Mouse (Mus musculus) c-Kit-positive CD71-negative TER-119-negative erythroid progenitor cells, embryonic 14.5 days (primary cell): Measurements from ENCODE around the gene Cpeb4.

ENCODE experiments used
- DNase-seq: peaks from one replicate; pipeline ENCODE4 v3.0.0-alpha.2; 2013; ENCODE audit warnings: low read depth

The Cpeb4 gene

DNA sequence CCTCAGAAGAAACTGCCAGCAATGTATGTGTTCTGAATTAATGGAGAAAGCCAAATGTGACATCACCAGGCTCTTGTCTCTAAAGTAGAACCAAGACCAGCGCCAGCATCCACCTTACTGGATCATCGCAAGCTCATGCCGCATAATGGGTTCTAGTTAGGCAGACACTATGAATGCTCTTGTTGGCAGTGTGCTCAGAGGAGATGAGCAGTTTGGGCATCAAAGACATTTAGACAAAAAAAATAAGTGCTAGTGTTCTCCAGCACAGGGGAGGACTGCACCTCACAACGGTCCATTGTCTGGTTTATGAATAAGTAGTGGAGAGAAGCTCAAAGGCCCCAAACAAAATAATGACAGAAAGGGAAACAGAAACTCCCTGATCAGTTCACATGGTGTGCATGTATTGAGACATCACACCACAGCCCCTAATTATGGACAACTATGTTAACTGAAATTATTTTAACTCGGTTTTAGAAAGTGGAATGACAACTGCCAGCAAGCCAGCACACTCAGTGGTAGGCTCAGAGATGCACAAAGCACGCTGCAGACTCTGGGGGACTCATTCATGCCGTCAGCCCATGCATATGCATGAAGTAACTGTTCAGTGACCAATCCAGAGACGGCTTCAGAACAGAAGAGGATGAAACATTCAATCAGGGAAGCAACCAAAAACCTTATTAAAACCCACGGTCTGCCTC is 25.1 kb upstream of the Cpeb4 start:
- no peak for DNase-seq

DNA sequence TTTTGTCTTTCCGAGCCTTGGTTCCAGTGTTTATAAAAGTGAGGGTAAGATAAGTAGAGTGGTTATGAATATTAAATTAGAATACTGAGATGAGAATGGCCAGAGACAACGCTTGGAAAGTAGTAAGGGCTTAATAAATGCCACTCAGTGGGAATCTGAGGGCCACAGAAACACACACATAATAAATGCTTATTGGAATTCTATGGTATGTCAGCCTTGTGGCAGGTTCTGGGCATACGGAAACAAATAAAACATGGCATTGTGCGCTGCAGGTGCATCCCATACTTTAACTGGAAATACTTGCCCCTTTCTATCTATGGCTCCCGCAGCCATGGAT is 24.6 kb upstream of the Cpeb4 start:
- no peak for DNase-seq

DNA sequence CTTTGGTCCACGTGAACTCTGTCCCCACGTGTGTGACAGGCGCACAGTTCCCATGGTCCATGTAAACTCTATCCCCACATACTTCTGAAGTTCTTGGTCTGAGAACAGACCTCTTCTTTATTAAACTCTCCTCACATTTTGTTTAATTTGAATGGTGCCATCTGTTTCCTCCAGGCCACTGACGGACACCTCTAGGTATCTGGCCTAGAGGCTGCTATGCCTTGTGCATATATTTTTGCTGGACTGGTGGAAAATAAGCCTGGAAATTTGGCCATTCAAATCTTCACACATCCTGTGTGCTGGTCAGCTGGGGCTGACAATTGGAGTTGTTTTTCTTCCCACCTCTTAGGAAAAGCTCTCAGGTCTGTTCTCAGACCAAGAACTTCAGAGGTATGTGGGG is 23.3 kb upstream of the Cpeb4 start:
- DNase-seq: no peak

DNA sequence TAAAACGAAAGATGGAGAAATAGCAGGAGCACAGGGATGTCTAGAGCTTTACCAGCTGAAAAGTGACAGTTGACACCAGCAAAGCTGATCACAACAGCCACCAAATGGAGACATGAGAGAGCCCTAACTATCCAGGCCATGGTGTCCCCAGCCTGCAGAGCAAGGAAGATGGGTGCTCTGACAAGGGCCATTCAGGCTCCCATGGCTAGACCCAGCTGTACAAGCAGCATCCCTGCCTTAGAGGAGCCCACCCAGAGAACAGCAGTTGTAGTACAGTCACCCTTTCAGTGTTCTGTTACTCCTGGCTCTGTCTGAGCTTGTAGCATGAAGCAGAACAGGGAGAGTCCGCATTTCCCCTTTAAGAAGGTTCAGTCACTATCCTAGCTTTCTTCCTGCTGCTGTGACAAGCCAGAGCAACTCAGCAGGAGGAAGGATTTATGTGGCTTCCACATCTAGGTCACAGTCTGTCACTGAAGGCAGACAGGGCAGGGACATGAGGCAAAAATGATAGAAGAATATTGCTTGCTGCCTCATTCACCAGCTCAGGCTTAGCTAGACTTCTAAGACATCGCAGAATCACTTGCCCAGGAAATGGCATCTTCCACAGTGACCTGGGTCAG is 21.7 kb upstream of the Cpeb4 start:
- no peak for DNase-seq

DNA sequence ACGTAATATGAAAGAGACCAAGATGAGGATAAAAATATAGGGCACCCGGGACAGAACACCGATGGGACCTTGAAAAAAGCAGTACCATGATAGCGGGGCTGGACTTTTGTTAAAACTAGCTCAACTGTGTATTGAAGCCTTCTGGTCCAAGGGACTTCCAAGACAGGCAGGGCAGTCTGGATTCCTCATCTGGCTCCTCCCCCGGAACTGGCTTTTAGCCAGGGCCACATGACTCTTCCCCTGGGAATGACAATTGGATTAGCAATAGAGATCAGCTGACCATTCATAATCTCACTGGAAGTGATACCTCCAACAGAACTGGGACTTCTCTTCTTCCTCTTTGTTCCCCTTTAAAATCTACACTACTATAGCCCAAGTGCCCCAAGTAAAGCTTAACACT is 21.0 kb upstream of the Cpeb4 start:
- no peak for DNase-seq

DNA sequence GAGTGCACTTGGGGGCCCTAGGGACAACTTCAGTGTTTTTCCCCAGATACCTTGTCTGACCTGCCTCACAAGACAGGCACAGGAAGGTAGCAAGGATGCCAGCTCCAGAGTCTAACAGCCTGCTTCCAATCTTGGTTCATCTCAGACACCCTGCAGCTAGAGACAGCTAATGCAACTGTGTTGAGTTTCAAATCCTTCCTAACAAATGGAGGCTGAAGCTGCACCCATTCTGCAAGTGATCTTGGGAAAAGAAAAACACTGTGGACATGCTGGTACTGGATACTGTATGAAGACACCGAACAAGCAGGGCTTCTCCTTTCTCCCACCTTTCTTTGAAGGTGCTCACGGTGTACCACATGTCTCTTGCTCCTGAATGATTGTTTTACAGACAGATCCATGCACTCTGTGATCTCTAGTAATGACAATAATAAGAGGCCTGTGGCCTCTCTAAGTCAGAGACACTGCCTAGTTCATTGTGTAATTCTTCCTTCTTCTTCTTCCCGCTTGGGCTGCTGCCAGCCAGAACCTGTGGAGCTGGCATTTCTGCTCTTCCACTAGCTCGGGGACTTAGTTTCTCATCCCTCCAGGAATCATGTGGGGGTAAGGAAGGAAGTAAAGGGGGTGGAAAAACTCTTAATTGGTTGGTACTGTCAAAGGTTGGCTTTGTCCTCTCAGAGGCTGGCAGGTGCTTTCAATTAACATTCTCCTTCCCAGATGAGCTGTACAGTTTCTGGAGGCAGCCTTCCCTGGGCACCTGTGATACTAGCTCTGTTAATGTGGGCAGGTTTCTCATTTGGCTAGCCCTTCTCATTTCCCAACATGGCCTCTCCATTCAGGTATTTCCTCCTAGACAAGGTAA is 20.1 kb upstream of the Cpeb4 start:
- no peak for DNase-seq

DNA sequence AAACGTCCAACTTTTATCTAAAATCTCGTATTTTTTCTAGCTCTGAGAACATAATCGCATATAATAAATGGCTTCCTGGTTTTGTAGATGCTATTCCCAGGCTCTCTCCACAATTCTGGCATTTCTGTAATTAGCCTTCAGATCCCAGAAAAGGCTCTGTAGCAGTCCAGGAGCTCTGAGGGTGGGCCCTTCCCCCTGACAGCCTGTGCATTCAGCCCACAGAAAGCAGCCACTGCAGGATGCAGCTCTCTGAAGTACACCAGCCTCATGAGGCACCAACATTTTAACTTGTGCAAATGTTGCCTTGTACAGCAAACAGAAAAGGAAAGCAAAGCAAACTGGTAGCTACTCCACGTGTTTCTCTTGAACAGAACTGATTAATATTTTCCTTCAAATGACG is 17.1 kb upstream of the Cpeb4 start:
- DNase-seq: no peak

DNA sequence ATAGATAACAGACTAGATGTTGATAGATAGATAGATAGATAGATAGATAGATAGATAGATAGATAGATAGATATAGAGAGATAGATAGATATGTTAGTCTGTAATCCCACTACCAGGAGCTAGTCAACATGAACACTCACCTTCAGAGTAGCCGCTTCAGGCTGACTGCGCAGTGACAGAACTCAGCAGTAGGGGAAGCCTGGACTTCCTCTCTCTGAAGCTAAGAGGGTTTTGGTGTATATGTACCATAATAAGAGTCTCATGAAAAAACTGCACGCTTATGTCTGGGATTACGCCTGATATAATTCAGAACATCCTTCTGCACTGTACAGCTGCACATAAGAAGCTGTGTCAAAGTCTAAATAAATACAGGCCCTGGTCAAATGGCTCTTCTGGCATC is 14.5 kb upstream of the Cpeb4 start:
- DNase-seq: no peak

DNA sequence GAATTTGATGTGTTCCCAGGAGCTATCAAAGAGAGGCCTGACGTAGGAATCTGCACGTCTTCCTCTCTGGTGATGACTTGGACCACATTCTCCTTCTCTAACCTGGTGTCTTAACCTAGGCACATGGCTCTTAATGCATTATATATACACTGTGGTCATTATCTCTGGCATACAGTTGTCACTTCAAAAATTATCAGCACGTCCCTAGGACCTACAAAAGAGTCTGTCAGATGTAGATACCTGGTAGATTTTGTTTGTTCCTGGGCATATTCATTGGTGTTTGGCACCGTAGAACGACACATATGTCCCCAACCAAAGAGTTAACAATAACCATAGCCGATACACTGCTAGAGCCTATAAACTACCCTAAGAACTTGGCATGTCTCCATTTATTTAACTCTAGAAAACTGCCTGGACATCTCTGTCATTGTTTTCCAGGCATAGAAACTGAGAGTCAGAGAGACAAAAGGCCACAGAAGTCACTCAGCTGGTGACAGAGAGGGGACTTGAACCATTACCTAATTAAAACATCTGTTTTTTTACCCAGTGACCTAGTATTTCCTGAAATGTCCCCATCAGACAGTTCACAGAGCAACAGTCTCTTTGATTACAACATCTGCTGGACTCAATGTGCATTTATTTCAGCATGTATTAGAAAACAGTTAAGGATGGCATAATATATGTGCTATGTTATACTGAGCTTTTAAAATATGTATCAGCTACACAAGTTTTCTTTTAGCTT is 10.7 kb upstream of the Cpeb4 start:
- peak; percentile 30 for DNase-seq

DNA sequence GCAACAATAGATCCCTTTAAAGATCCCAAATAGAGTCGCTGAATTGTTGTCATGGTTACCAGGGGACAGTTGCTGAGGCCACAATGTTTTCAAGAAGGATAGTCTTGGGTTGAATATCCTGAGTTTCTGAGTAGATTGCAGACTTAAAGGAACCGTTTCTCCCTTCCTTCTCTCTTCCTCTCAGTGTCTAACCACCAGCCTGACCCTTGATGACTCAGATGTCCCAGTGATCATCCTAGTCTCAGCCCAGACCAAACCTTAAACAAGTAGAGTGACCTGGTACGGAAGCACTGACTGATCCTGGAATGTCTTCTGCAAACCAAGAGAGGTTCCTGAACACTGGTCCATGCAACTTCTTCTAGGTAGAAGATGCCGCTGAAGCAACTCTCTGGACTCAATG is 4.0 kb upstream of the Cpeb4 start:
- DNase-seq: no peak

DNA sequence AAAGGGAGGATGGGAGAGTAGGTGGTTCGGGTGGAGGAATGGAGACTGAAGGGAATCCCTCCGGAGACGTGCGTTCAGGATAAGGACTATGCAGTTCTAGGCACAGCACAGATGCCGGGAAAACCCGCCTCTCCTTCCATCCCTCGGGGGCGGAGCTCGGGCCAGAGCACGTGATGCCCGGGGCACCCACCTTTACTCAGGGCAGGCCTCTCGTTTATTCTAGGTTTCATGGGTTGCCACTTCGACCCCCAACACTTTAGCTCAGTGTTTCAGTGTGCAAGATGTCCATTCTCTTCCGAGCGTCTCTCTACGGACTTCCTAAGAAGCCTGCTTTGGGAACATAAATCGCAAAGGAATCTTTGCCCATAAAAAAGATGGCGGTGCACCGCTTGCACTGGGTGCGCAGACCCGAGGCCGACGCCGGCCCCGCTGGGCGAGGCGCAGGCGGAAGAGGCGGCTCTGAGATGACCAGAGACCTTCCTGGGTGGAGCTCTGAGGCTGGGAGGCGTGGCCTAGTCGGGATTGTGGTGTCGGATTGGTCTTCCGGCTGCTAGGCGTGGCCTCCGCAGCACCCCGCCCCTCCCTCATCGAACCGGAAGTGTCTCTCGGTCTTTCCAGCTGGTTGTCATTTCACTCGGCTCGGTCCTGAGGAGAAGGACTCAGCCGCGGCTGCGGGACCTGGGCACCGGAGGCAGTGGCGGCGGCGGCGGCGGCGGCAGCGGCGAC is 1.6 kb upstream of the Cpeb4 start:
- peak; percentile 99 for DNase-seq

DNA sequence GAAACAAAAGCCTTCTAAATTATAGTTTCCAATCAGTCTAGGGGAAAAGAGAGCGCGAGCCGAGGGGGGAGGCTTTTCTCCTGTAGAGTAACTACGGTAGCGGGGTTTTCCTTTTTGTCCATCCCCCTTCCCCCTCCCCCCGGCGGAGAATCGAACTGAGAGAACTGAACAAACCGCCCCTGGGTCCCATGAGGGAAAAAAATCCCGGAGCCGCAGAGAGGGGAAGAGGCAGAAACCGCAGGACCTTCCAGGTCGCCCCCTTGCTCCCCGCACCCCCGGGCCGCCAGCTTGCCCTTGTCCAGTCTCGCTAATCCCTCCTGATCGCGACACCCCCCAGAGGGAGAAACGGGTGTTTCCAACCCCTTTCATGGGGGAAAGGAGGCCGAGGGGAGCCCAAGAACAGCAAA is 873 bp upstream of the Cpeb4 start:
- DNase-seq: no peak

DNA sequence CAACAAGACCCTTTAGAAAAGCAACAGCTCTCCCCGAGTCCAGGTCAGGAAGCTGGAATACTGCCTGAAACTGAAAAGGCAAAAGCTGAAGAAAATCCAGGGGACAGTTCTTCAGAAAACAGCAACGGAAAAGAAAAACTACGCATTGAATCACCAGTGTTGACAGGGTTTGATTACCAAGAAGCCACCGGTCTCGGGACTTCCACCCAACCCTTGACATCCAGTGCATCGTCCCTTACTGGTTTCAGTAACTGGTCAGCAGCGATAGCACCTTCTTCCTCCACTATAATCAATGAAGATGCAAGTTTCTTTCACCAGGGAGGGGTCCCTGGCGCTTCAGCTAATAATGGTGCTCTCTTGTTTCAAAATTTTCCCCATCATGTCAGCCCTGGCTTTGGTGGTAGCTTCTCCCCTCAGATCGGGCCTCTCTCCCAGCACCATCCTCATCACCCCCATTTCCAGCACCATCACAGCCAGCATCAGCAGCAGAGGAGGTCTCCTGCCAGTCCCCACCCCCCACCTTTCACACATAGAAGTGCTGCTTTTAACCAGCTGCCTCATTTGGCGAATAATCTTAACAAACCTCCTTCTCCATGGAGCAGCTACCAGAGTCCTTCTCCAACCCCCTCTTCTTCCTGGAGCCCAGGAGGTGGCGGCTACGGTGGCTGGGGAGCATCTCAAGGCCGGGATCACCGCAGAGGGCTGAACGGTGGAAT is 693 bp downstream of the Cpeb4 start:
- DNase-seq: no peak

DNA sequence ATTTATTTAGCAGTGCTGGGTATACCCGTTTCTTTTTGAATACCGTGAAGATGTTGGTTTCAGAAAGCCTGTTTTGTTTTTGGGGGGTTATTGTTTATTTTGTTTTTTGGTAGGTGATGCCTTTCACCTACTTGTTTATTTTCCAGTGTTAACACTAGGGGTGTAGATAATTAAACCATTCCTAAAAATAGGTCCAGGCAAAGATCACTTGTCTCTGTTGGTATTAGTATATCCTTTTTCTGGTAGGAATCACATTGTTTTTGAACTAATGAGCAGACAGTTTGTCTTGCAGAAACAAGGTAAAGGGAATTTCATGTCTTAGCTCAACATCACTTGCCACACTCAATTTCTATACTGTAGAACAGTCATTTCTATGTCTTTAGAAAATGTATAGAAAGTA is 2.1 kb downstream of the Cpeb4 start:
- no peak for DNase-seq

DNA sequence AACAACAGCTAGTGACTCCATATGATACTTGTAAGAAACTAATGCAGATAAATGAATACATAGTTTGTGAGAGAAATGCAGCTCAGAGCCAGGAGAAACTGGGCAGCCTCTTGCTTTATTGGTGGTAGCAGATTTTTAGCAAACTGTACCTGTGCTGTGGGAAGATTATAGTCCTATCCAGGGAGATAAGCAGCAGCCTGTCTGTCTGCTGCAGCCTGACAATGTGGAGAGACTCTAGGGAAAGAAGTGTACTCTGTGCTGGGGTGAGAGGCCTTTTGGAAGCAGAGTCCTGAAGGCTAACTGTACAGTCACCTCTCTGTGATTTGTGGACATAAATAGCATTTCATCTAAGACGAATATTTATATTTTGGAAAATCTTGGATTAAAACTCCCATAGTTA is 11.7 kb downstream of the Cpeb4 start:
- no peak for DNase-seq

DNA sequence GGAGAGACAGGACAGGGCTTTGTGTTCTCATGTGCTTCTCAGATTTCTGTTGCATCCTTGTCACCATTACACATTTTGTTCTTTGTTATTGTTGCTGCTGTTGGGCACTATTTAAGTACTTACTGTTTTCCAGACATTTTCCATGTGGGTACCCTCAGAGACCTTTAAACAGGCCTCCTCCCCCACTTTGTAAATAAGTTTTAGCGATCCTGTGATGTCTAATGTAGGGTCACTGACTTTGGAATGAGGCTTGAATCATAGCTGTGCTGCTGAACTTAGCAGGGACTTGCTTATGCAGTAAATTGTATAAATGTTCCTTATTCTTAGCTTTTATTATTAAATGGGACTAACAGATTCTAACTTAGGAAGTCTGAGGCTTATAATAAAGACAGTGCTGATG is 13.8 kb downstream of the Cpeb4 start:
- no peak for DNase-seq

DNA sequence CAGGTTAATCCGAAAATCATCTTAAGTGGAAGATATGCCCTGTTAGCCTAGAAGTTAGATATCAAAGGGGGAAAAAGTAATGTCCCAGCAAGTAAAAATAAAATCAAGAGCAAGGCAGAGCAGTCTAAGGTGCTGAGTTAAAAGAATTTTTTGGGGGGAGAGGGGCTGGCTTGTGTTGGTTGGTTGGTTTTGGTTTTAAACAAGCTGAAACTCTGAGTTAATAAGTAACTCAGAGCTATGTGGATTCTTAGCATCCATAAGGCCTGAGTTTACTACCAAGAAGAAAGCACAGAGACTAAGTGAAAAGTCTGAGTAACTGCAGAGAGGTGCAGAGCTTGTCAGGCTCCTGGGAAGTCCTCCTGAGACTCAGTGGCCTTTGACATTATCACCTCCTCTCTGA is 16.2 kb downstream of the Cpeb4 start:
- no peak for DNase-seq

DNA sequence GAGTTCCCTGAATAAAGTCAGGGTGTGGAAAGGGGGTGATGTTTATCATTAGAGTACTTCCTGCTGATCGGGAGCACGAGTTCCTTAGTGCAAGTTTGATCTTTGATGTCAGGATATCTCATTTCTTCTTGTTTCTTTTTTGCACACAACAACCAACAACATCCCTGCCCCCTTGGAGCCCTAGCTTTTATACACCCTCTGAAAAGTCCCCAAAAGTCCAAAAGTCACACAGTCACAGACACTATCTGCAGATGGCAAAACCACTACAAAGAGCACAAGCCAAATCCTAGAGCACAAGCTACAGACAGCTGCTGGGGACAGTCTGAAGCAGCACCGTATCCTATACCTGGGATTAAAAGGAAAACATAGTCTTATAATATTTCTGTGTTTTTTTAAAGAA is 20.1 kb downstream of the Cpeb4 start:
- DNase-seq: no peak

DNA sequence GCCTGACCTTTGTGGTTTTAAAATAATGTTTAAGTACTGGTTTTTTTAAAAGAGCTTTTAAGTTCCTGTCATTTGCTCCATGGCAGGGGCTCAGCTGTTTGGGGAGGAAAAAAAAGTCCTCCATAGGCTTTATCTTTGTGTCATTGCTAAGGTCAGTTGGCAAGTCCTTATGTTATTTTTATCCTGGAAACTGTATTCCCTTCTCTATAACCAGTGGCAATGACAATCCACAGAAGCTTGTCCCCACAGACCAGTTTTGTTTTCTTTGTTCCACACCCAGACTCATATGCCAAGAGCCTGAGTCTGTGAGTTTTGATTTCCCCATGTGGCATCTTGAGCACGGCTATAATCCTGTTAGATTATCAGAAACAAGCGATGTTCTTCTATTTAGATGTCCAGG is 21.6 kb downstream of the Cpeb4 start:
- no peak for DNase-seq

DNA sequence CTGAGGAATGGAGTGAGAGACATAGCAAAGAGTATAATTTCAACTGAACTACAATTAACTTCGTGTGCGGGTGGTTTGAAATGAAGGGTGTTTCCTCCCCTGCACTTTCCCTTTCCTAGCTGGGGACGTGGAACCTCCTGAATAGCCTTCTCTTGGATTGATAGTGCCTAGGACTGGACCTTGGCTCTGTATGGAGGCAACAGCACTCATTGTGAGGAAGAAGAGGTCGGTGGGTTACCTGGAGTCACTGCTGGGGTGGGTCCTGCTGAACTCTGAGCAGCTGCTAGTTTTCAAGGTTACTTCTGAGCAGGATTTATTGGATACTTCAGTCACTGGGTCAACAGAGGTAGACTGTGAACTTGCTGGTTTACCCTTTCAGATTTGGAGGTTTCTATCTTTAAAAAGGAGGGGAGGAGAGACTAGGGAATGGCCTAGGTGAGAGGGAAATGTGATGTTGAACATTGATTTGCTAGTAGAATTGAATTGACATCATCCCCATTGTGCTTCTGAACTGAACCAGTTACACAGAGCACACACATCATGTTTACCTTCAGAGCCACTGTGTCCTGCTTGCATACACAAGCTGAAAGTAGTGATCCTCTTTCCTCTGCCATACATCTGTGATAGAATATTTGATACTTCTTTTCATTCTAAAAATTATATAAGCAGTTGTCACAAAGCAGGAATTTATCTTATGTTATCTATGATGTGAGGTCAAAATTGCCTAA is 24.2 kb downstream of the Cpeb4 start:
- no peak for DNase-seq

DNA sequence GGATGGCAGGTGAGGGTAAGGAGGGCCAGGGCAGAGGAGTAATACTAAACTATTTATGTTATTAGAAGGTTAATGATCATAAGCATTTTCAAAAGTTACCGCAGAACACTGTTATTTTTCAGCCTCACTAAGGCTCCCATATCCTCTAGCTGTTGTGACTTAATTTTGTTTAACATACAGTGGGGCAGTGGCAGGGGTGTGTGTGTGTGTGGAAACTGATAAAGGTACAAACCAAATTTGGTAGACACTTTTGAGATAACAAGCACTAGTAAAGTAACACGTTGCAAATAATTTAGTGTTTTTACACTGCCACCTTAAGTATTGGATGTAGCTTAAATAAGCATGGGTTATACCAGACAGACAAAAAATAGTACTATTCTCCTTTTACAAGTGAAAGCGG is 24.9 kb downstream of the Cpeb4 start:
- DNase-seq: no peak
